Mouse (Mus musculus) limb, embryonic 15.5 days (tissue): Measurements from ENCODE around the gene Cmss1. TPM values are rescaled to one million over a fixed set of nuclear protein-coding genes. Genes with fewer than 3 reads are reported as not detected.

Experiments
- ATAC-seq: fragments of 200-750 bp; cut with Nextera tagmentation; 2 replicates; pipeline ENCODE4 v1.8.0; 2017; ENCODE audit warnings: low read depth, moderate TSS enrichment; ENCODE audit not compliant: insufficient number of reproducible peaks, low FRiP score, low TSS enrichment
- H3K27ac ChIP-seq: fragments of 300-500 bp; sonication (generic); 2 replicates; pipeline ENCODE4 v1.5.1; 2015; ENCODE audit warnings: moderate library complexity, mild to moderate bottlenecking, inconsistent platforms
- H3K27me3 ChIP-seq: fragments of 300-500 bp; sonication (generic); 2 replicates; pipeline ENCODE4 v1.6.1; 2015; ENCODE audit warnings: inconsistent platforms
- H3K36me3 ChIP-seq: fragments of 300-500 bp; sonication (generic); 2 replicates; pipeline ENCODE4 v1.6.1; 2015; ENCODE audit warnings: inconsistent platforms
- H3K4me1 ChIP-seq: fragments of 300-500 bp; sonication (generic); 2 replicates; pipeline ENCODE4 v1.6.1; 2015; ENCODE audit warnings: inconsistent platforms
- H3K4me2 ChIP-seq: fragments of 300-500 bp; sonication (generic); 2 replicates; pipeline ENCODE4 v1.6.1; 2015; ENCODE audit warnings: mild to moderate bottlenecking, inconsistent platforms
- H3K4me3 ChIP-seq: fragments of 300-500 bp; sonication (generic); 2 replicates; pipeline ENCODE4 v1.5.1; 2015; ENCODE audit warnings: mild to moderate bottlenecking, inconsistent platforms
- H3K9ac ChIP-seq: fragments of 300-500 bp; sonication (generic); 2 replicates; pipeline ENCODE4 v1.6.1; 2015; ENCODE audit warnings: inconsistent platforms
- H3K9me3 ChIP-seq: fragments of 300-500 bp; sonication (generic); 2 replicates; pipeline ENCODE4 v1.6.1; 2016; ENCODE audit warnings: inconsistent platforms
- WGBS: fragments of 180-500 bp; shearing (Covaris S2); methylation state at CpG from one replicate; pipeline ENCODE4 v1.1.7; 2015; 5-methylcytosine and 5-hydroxymethylcytosine counted together
- polyA plus RNA-seq: library from polyadenylated mRNA; unstranded; fragments of >200 nt; fragmentation: Nextera tagmentation; extraction: Ambion mirVana; gene quantifications from 2 replicates; pipeline ENCODE4 v1.2.1, GENCODE M21; 2015

Cmss1 gene
- polyA plus RNA-seq, 1 experiment from 2014 or later = 41.8 TPM

DNA sequence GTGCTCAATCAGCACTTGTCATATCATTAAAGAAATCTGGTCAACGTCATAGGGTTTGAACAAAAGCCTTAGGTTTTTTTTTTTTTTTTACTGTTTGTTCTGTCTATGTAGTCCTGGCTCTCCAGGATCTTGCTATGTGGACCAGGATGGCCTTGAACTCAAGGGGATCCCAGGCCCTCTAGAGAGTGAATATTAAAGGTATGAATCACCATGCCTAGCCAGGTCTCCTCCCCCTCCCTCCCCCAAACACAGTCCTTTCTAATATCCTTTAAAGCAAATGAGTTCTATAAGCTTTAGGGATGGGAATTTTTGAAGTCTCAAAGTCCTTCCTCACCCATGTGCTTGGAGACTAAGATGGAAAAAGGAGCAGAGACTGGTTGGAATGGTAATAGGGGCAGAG lies 188.7 kb downstream of the Cmss1 start:
- peaks cover 34% of the 10 kb centered on the region for H3K4me1 ChIP-seq
- WGBS = 72% methylated on average over 1 of the region's 1 CpGs

GRCm38 (mm10) chr16:57417017-57417416 lies 189.6 kb downstream of the Cmss1 start:
- H3K27ac ChIP-seq = no peak overlapping the region
- ATAC-seq = no peak
- whole genome bisulfite sequencing = 45% methylated on average over 9 of the region's 9 CpGs

More for the DNA sequence above, 188.7 kb downstream of the Cmss1 start:
- Histone ChIP-seq H3K36me3 (no peaks in the 10 kb centered on the region), H3K9me3 (no peaks in the 10 kb centered on the region), H3K4me2 (no peak overlapping the region), H3K27ac (no peak overlapping the region), H3K9ac (no peak overlapping the region), H3K4me3 (no peak overlapping the region), H3K27me3 (no peaks in the 10 kb centered on the region)
- no peak for ATAC-seq

GRCm38 (mm10) chr16:57416049-57416448 lies 190.6 kb downstream of the Cmss1 start:
- Histone ChIP-seq H3K27me3 (no peaks in the 10 kb centered on the region), H3K9ac (no peak overlapping the region)
- no peak; the same call in 1 of the 2 replicates for ATAC-seq

More at GRCm38 (mm10) chr16:57417017-57417416, 189.6 kb downstream of the Cmss1 start:
- no peaks in the 10 kb centered on the region for H3K9me3 ChIP-seq
- H3K4me1 ChIP-seq = peaks cover 31% of the 10 kb centered on the region
- no peak overlapping the region for H3K4me2 ChIP-seq
- no peak overlapping the region for H3K4me3 ChIP-seq
- no peaks in the 10 kb centered on the region for H3K27me3 ChIP-seq
- H3K9ac ChIP-seq = no peak overlapping the region
- H3K36me3 ChIP-seq = no peaks in the 10 kb centered on the region

GRCm38 (mm10) chr16:57412766-57413165 lies 193.9 kb downstream of the Cmss1 start:
- no peak for ATAC-seq
- peaks cover 12% of the 10 kb centered on the region for H3K4me1 ChIP-seq
- H3K4me2 ChIP-seq = no peak overlapping the region
- H3K27ac ChIP-seq = no peak overlapping the region
- no peak overlapping the region for H3K4me3 ChIP-seq
- no peak overlapping the region for H3K9ac ChIP-seq
- no peaks in the 10 kb centered on the region for H3K27me3 ChIP-seq
- H3K36me3 ChIP-seq = no peaks in the 10 kb centered on the region
- WGBS = 31% methylated on average over 4 of the region's 4 CpGs
- H3K9me3 ChIP-seq = no peaks in the 10 kb centered on the region

More at GRCm38 (mm10) chr16:57416049-57416448, 190.6 kb downstream of the Cmss1 start:
- H3K9me3 ChIP-seq = no peaks in the 10 kb centered on the region
- H3K4me1 ChIP-seq = peaks cover 22% of the 10 kb centered on the region
- 14% methylated on average over 2 of the region's 2 CpGs for WGBS
- no peaks in the 10 kb centered on the region for H3K36me3 ChIP-seq
- H3K4me3 ChIP-seq = no peak overlapping the region
- peak overlapping the region; percentile 52 for H3K27ac ChIP-seq
- H3K4me2 ChIP-seq = no peak overlapping the region

DNA sequence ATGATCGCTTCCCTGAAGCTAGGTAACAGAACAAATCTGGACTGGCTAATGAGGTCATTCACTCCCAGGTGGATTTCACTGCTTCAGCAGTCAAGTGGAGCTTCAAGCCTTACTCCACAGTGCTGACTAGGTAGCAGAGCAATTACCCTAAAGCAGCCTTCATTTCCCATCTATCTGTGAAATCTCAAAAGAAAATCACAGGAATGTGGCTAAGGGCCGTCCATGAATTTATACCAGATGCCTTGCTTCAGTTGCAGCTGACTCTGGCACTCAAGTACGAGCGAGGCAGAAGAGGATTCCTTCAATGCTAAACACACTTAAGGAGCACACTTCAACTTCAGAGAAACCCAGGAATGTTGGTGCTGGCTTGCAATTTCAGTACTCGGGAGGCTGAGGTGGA lies 202.8 kb downstream of the Cmss1 start:
- Histone ChIP-seq H3K36me3 (no peaks in the 10 kb centered on the region), H3K4me3 (no peak overlapping the region), H3K9me3 (no peaks in the 10 kb centered on the region), H3K27me3 (no peaks in the 10 kb centered on the region), H3K4me2 (no peak overlapping the region), H3K27ac (no peak overlapping the region; the same call in 1 of the 2 replicates), H3K4me1 (peaks cover 24% of the 10 kb centered on the region), H3K9ac (no peak overlapping the region)
- WGBS = 32% methylated on average over 5 of the region's 5 CpGs
- ATAC-seq = no peak

GRCm38 (mm10) chr16:57402910-57403309 lies 203.8 kb downstream of the Cmss1 start:
- H3K4me2 ChIP-seq = no peak overlapping the region
- H3K36me3 ChIP-seq = no peaks in the 10 kb centered on the region
- WGBS = 83% methylated on average over 4 of the region's 4 CpGs
- no peak for ATAC-seq
- H3K4me3 ChIP-seq = no peak overlapping the region
- no peaks in the 10 kb centered on the region for H3K9me3 ChIP-seq
- no peaks in the 10 kb centered on the region for H3K27me3 ChIP-seq
- peaks cover 30% of the 10 kb centered on the region for H3K4me1 ChIP-seq
- H3K9ac ChIP-seq = no peak overlapping the region
- no peak overlapping the region for H3K27ac ChIP-seq

GRCm38 (mm10) chr16:57401702-57402101 lies 205.0 kb downstream of the Cmss1 start:
- H3K27ac ChIP-seq = peak overlapping the region; percentile 27; the same call in 1 of the 2 replicates
- no peaks in the 10 kb centered on the region for H3K36me3 ChIP-seq
- H3K27me3 ChIP-seq = no peaks in the 10 kb centered on the region
- H3K4me3 ChIP-seq = no peak overlapping the region
- no peak overlapping the region for H3K4me2 ChIP-seq
- WGBS = 31% methylated on average over 6 of the region's 6 CpGs
- H3K9me3 ChIP-seq = no peaks in the 10 kb centered on the region
- H3K9ac ChIP-seq = no peak overlapping the region
- ATAC-seq = no peak
- H3K4me1 ChIP-seq = peaks cover 37% of the 10 kb centered on the region

DNA sequence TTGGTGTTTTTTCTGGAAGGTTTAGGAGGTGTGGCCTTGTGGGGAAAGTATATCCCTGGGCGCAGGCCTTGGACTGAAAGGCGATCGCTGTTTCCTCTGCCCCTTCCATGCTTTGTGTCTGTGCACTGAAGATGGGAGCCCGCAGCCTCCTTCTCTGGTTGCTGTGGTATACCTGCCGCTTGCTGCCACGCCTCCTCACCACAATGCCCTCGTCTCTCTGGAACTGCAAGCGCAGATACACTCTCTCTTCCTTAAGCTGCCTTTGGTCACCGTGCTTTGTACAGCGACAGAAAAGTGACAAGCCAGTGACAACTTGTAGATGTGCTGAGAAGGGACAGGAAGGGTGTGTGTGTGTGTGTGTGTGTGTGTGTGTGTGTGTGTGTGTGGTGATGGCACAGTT lies 207.1 kb downstream of the Cmss1 start:
- Histone ChIP-seq H3K27ac (no peak overlapping the region), H3K4me2 (no peak overlapping the region), H3K4me1 (peaks cover 34% of the 10 kb centered on the region), H3K9ac (no peak overlapping the region), H3K27me3 (no peaks in the 10 kb centered on the region), H3K4me3 (no peak overlapping the region), H3K9me3 (no peaks in the 10 kb centered on the region), H3K36me3 (no peaks in the 10 kb centered on the region)
- ATAC-seq = no peak
- WGBS = 77% methylated on average over 10 of the region's 10 CpGs

DNA sequence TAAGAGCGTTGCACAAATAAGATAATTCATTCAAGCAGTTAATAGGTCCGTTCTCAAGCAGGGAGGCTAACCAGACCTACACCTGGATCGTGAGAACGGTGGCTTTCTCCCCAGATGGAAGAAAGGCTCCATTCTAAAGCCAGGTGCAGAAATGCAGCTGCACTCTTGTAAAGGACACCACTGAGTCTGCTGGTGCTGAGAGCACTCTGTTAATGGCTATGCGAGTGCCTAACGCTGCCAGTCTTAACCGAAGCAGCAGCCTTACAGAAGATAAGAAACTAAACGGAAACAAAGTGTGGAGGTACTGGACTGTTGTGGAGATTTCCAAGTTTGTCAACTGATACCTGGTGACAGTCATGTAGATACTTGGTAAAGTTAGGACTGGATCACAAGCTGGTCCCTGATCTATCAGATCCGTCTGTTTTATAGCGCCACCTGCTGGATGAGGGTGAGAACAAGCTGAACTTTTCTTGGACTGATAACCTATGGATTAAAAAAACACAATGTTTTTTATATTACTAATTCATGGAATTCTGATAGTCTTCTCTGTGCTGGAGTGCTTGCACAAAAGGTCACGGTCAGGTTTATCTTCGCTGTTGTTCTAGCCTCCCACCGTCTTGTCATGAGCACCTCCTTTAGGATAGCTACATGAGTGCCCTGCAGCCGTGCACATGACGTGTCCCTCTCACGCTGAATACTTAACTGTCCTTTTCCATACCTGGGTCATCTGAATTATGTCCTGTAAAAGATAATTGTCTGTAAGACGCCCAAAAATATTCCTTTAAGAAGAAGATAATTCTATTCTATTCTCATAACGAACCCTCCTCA lies 208.1 kb downstream of the Cmss1 start:
- 41% methylated on average over 18 of the region's 18 CpGs for WGBS
- Histone ChIP-seq H3K4me1 (peaks cover 30% of the 10 kb centered on the region), H3K27ac (peak overlapping the region; percentile 73), H3K27me3 (no peaks in the 10 kb centered on the region), H3K9ac (no peak overlapping the region), H3K36me3 (no peaks in the 10 kb centered on the region), H3K4me2 (no peak overlapping the region), H3K9me3 (no peaks in the 10 kb centered on the region), H3K4me3 (no peak overlapping the region)
- no peak for ATAC-seq

DNA sequence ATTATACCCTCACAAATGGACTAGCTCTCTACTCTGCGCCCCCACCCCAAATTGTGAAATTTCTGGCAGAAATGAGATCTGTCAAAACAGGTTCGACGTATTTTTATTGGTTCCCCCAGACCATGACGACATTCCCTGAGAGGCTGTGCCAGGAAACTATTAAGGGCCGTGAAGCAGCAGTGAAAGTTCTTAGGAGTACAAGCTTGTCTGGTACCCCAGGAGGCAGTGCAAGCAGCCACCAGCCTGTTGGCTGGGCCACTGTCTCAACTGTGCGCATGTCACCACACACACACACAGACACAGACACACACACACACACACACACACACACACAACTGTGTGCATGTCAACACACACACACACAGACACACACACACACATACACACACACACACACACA lies 208.8 kb downstream of the Cmss1 start:
- Histone ChIP-seq H3K9me3 (no peaks in the 10 kb centered on the region), H3K27ac (peak overlapping the region; percentile 73), H3K4me2 (no peak overlapping the region), H3K27me3 (no peaks in the 10 kb centered on the region), H3K4me3 (no peak overlapping the region), H3K4me1 (peaks cover 37% of the 10 kb centered on the region), H3K36me3 (no peaks in the 10 kb centered on the region), H3K9ac (no peak overlapping the region)
- 27% methylated on average over 6 of the region's 6 CpGs for WGBS
- peak; percentile 59; the same call in 1 of the 2 replicates for ATAC-seq

- 79% methylated on average over 6 of the region's 6 CpGs for WGBS
- Histone ChIP-seq H3K9ac (no peak overlapping the region), H3K27me3 (no peaks in the 10 kb centered on the region), H3K27ac (no peak overlapping the region), H3K4me1 (peaks cover 35% of the 10 kb centered on the region), H3K9me3 (no peaks in the 10 kb centered on the region), H3K36me3 (no peaks in the 10 kb centered on the region), H3K4me3 (no peak overlapping the region), H3K4me2 (no peak overlapping the region)
- ATAC-seq = no peak
Measured at GRCm38 (mm10) chr16:57396249-57396648, 210.4 kb downstream of the Cmss1 start.

DNA sequence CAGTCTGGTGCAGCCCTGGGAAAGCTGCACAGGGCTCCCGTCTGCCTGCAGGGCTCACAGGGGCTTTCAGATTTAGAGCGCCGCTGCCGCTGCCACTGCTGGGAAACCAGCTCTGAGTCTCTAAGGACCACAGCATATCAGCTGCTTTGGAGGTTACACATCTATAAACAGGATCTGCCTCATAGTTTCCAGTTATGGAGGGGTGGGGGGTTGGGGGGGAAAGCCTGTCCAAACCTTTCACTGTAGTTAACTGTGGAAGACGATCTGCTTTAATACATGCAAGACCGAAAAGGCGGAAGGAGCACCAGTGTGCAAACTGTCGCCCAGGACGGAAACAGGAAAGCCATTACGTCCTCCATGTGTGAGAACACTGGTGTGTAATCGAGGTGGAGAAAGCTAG lies 213.5 kb downstream of the Cmss1 start:
- H3K9ac ChIP-seq = no peak overlapping the region
- H3K4me2 ChIP-seq = peak overlapping the region; percentile 29
- H3K36me3 ChIP-seq = no peaks in the 10 kb centered on the region
- ATAC-seq = no peak
- H3K9me3 ChIP-seq = no peaks in the 10 kb centered on the region
- H3K4me1 ChIP-seq = peaks cover 18% of the 10 kb centered on the region
- H3K4me3 ChIP-seq = peak overlapping the region; percentile 7; the same call in 1 of the 2 replicates
- H3K27me3 ChIP-seq = no peaks in the 10 kb centered on the region
- WGBS = 20% methylated on average over 11 of the region's 11 CpGs
- peak overlapping the region; percentile 79 for H3K27ac ChIP-seq
